Mouse (Mus musculus) inflammation-experienced regulatory T-cells, adult 6 months (primary cell): Measurements from ENCODE around the gene Ntrk3. TPM values are rescaled to one million over a fixed set of nuclear protein-coding genes. Genes with fewer than 3 reads are reported as not detected.

Source experiments
- ATAC-seq: one replicate; pipeline ENCODE4 v1.8.0; 2017
- polyA plus RNA-seq, 3 experiments: library from polyadenylated mRNA; unstranded; fragments of 100-300 nt; shearing (Covaris generic); gene quantifications; one replicate each; pipeline ENCODE4 v1.2.1; 2017

Gene Ntrk3
- polyA plus RNA-seq, 3 experiments from 2014 or later: 9.2 to 15.0 (median 13.5) TPM

GRCm38 (mm10) chr7:78179996-78180665, 557.7 kb downstream of the Ntrk3 start:
- ATAC-seq: no peak

- no peak for ATAC-seq
Observed at GRCm38 (mm10) chr7:78172267-78172955, 565.4 kb downstream of the Ntrk3 start.

- ATAC-seq: no peak
Observed at GRCm38 (mm10) chr7:78165466-78165865, 572.3 kb downstream of the Ntrk3 start.

- no peak for ATAC-seq
Observed at GRCm38 (mm10) chr7:78157946-78158345, 579.9 kb downstream of the Ntrk3 start.

- no peak for ATAC-seq
Observed at GRCm38 (mm10) chr7:78145251-78145650, 592.6 kb downstream of the Ntrk3 start.

DNA sequence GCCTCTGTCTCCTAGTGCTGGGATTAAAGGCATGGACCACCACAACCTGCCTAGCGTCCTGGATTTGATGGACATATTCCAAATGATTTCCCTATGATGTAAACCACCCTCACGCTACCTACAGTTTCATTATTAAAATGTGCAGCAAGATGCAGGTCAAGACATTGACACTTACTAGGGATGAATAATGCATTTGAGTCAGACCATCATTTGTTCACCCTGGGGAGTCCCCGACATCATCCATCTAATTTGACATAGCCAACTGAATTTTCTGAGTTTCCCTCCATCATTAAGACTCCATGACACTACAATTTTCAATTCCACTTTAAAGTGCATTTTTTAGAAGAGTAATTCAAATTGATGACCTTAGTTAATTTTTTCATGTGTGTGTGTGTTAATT, 593.0 kb downstream of the Ntrk3 start:
- ATAC-seq: no peak

- ATAC-seq: no peak
Observed at GRCm38 (mm10) chr7:78129966-78130365, 607.8 kb downstream of the Ntrk3 start.

Other genes with a start within 250 kb of the Ntrk3 start
- gene Mrps11, start 45.1 kb upstream of the Ntrk3 start, polyA plus RNA-seq: 10 to 100 TPM; 54.8 to 58.3 (median 57.1) TPM
- 10 to 100 TPM; 71.8 to 77.0 (median 73.2) TPM for gene Mrpl46, start 45.5 kb upstream of the Ntrk3 start, polyA plus RNA-seq
- 10 to 100 TPM in 2 of 3 experiments, 1 to 10 TPM in 1; 9.4 to 18.9 (median 16.1) TPM for gene Det1, start 109.3 kb upstream of the Ntrk3 start, polyA plus RNA-seq
- 10 to 100 TPM; 21.2 to 26.0 (median 21.2) TPM for gene Aen, start 157.8 kb upstream of the Ntrk3 start, polyA plus RNA-seq
- 10 to 100 TPM; 89.9 to 95.8 (median 92.5) TPM for gene Isg20, start 175.4 kb upstream of the Ntrk3 start, polyA plus RNA-seq